Mouse (Mus musculus) stomach, postnatal 0 days (tissue): ENCODE measurements around the gene Olfr71. TPM values are rescaled to one million over a fixed set of nuclear protein-coding genes. Genes with fewer than 3 reads are reported as not detected.

Experiments
- ATAC-seq: fragments of 200-750 bp; cut with Nextera tagmentation; 2 replicates; pipeline ENCODE4 v1.8.0; 2017; ENCODE audit not compliant: low FRiP score, low TSS enrichment
- DNase-seq: peaks from one replicate; pipeline ENCODE4 v3.0.0-alpha.2; 2016; ENCODE audit warnings: low spot score
- H3K27ac ChIP-seq: fragments of 300-500 bp; sonication (generic); replicated peaks from 2 replicates; pipeline ENCODE4 v1.5.1; 2014; ENCODE audit warnings: mild to moderate bottlenecking, control low read depth
- H3K27me3 ChIP-seq: fragments of 300-500 bp; sonication (generic); 2 replicates; pipeline ENCODE4 v1.6.1; 2014; ENCODE audit warnings: low read length; ENCODE audit not compliant: control insufficient read depth, insufficient read depth
- H3K36me3 ChIP-seq: fragments of 300-500 bp; sonication (generic); 2 replicates; pipeline ENCODE4 v1.6.1; 2014; ENCODE audit warnings: low read length, mixed read lengths; ENCODE audit not compliant: control insufficient read depth, insufficient read depth
- H3K4me1 ChIP-seq: fragments of 300-500 bp; sonication (generic); replicated peaks from 2 replicates; pipeline ENCODE4 v1.6.1; 2014; ENCODE audit warnings: antibody characterized with exemption; ENCODE audit not compliant: control insufficient read depth, insufficient read depth
- H3K4me2 ChIP-seq: fragments of 300-500 bp; sonication (generic); replicated peaks from 2 replicates; pipeline ENCODE4 v1.6.1; 2014; ENCODE audit warnings: low read depth, mild to moderate bottlenecking, control low read depth, moderate library complexity
- H3K4me3 ChIP-seq: fragments of 300-500 bp; sonication (generic); 2 replicates; pipeline ENCODE4 v1.5.1; 2014; ENCODE audit warnings: low read depth, low read length, control low read depth
- H3K9ac ChIP-seq: fragments of 300-500 bp; sonication (generic); 2 replicates; pipeline ENCODE4 v1.6.1; 2014; ENCODE audit warnings: mild to moderate bottlenecking, low read length, control low read depth, mixed read lengths
- H3K9me3 ChIP-seq: fragments of 300-500 bp; sonication (generic); 2 replicates; pipeline ENCODE4 v1.6.1; 2016; ENCODE audit warnings: low read length; ENCODE audit not compliant: control insufficient read depth
- CTCF ChIP-seq: IDR thresholded peaks from 2 replicates; pipeline ENCODE4 v1.5.1; 2016; ENCODE audit warnings: antibody characterized with exemption, low read depth, mild to moderate bottlenecking, moderate library complexity
- EP300 ChIP-seq: optimal IDR thresholded peaks from 2 replicates; pipeline ENCODE3; 2016; ENCODE audit warnings: antibody characterized with exemption
- WGBS: fragments of 180-500 bp; shearing (Covaris S2); extraction: QIAGEN DNeasy Blood & Tissue Kit; methylation state at CpG from one replicate; pipeline ENCODE4 v1.1.7; 2014; 5-methylcytosine and 5-hydroxymethylcytosine counted together
- polyA plus RNA-seq: library from polyadenylated mRNA; unstranded; fragments of >200 nt; fragmentation: Nextera tagmentation; extraction: Ambion mirVana; gene quantifications from 2 replicates; pipeline ENCODE4 v1.2.1, GENCODE M21; 2015

Olfr71 gene
- polyA plus RNA-seq, 1 experiment from 2014 or later = not detected

GRCm38 (mm10) chr4:43729794-43730550 lies 19.9 kb upstream of the Olfr71 start, which contains the start of gene Spaar:
Gene Spaar (plus strand): TSS chr4:43730034.
- ATAC-seq (no peak), DNase-seq (peak; percentile 30)
- Histone ChIP-seq H3K9me3 (no peaks in the 10 kb centered on the region), H3K4me2 (no peak within 1 kb of the TSS; the same call in 1 of the 2 replicates), H3K27me3 (no peaks in the 10 kb centered on the region), H3K4me1 (peaks cover 20% of the 10 kb centered on the region), H3K4me3 (no peak within 1 kb of the TSS), H3K27ac (peak within 1 kb of the TSS; percentile 98), H3K9ac (0 out of 2 replicates have a peak within 1 kb of the TSS, but pooled peaks have one; percentile 35), H3K36me3 (no peaks in the 10 kb centered on the region)
- 53% methylated on average over 14 of the region's 14 CpGs for WGBS
- no peak for TF ChIP-seq CTCF
- no peak for TF ChIP-seq EP300

- DNase-seq (no peak), ATAC-seq (no peak)
- no peaks in the 10 kb centered on the region for H3K9me3 ChIP-seq
- H3K4me1 ChIP-seq = peaks cover 20% of the 10 kb centered on the region
- H3K9ac ChIP-seq = 0 out of 2 replicates have a peak overlapping the region, but pooled peaks have one; percentile 35
- H3K36me3 ChIP-seq = no peaks in the 10 kb centered on the region
- TF ChIP-seq CTCF (no peak), EP300 (no peak)
- no peaks in the 10 kb centered on the region for H3K27me3 ChIP-seq
- peak overlapping the region; percentile 98 for H3K27ac ChIP-seq
- H3K4me2 ChIP-seq = no peak overlapping the region; the same call in 1 of the 2 replicates
- no peak overlapping the region for H3K4me3 ChIP-seq
- 45% methylated on average over 3 of the region's 3 CpGs for WGBS
These were observed 19.1 kb upstream of the Olfr71 start for GRCm38 (mm10) chr4:43729126-43729525.

- WGBS = 0% methylated on average over 5 of the region's 5 CpGs
- no peak overlapping the region; the same call in 1 of the 2 replicates for H3K4me2 ChIP-seq
These were observed 18.5 kb upstream of the Olfr71 start for GRCm38 (mm10) chr4:43728576-43728954.

GRCm38 (mm10) chr4:43727718-43728575 lies 17.9 kb upstream of the Olfr71 start:
- Histone ChIP-seq H3K4me2 (no peak overlapping the region; the same call in 1 of the 2 replicates), H3K9me3 (no peaks in the 10 kb centered on the region), H3K27me3 (no peaks in the 10 kb centered on the region), H3K27ac (peak overlapping the region; percentile 98), H3K4me3 (no peak overlapping the region), H3K4me1 (peaks cover 20% of the 10 kb centered on the region), H3K9ac (peak overlapping the region; percentile 48), H3K36me3 (no peaks in the 10 kb centered on the region)
- TF ChIP-seq EP300 (no peak), CTCF (no peak)
- ATAC-seq = peak; percentile 30; the same call in 1 of the 2 replicates
- 50% methylated on average over 7 of the region's 7 CpGs for WGBS
- DNase-seq = no peak

More at GRCm38 (mm10) chr4:43728576-43728954, 18.5 kb upstream of the Olfr71 start:
- peak overlapping the region; percentile 48; the same call in 1 of the 2 replicates for H3K9ac ChIP-seq
- DNase-seq (peak; percentile 72), ATAC-seq (peak; percentile 90)
- peaks cover 20% of the 10 kb centered on the region for H3K4me1 ChIP-seq
- no peaks in the 10 kb centered on the region for H3K27me3 ChIP-seq
- peak overlapping the region; percentile 98 for H3K27ac ChIP-seq
- no peak overlapping the region for H3K4me3 ChIP-seq
- no peaks in the 10 kb centered on the region for H3K36me3 ChIP-seq
- TF ChIP-seq CTCF (no peak), EP300 (no peak)
- no peaks in the 10 kb centered on the region for H3K9me3 ChIP-seq

GRCm38 (mm10) chr4:43726995-43727394 lies 16.9 kb upstream of the Olfr71 start, which contains the start of gene Hrct1:
Gene Hrct1 (plus strand): TSS chr4:43727188.
- no peak within 1 kb of the TSS for H3K4me3 ChIP-seq
- WGBS = 20% methylated on average over 3 of the region's 3 CpGs
- TF ChIP-seq CTCF (no peak), EP300 (no peak)
- H3K4me1 ChIP-seq = peaks cover 20% of the 10 kb centered on the region
- H3K36me3 ChIP-seq = no peaks in the 10 kb centered on the region
- no peaks in the 10 kb centered on the region for H3K27me3 ChIP-seq
- ATAC-seq (peak; percentile 88), DNase-seq (peak; percentile 87)
- peak within 1 kb of the TSS; percentile 98 for H3K27ac ChIP-seq
- peak within 1 kb of the TSS; percentile 23; the same call in 1 of the 2 replicates for H3K4me2 ChIP-seq
- H3K9ac ChIP-seq = peak within 1 kb of the TSS; percentile 48
- no peaks in the 10 kb centered on the region for H3K9me3 ChIP-seq
